Mouse (Mus musculus) heart, embryonic 11.5 days (tissue): ENCODE data around the gene Fam198a. TPM values are rescaled to one million over a fixed set of nuclear protein-coding genes. Genes with fewer than 3 reads are reported as not detected.

ENCODE experiments used
- ATAC-seq: fragments of 200-750 bp; cut with Nextera tagmentation; replicated peaks from 2 replicates; pipeline ENCODE4 v1.8.0; 2017; ENCODE audit warnings: moderate library complexity; ENCODE audit not compliant: insufficient number of reproducible peaks, low FRiP score, low TSS enrichment
- H3K27ac ChIP-seq: fragments of 300-500 bp; sonication (generic); 2 replicates; pipeline ENCODE4 v1.5.1; 2014; ENCODE audit warnings: mild to moderate bottlenecking, low read depth, low read length
- H3K27me3 ChIP-seq: fragments of 300-500 bp; sonication (generic); 2 replicates; pipeline ENCODE4 v1.6.1; 2014; ENCODE audit warnings: mild to moderate bottlenecking, low read length, mixed read lengths; ENCODE audit not compliant: control insufficient read depth, insufficient read depth
- H3K36me3 ChIP-seq: fragments of 300-500 bp; sonication (generic); 2 replicates; pipeline ENCODE4 v1.6.1; 2014; ENCODE audit warnings: mild to moderate bottlenecking, low read length, moderate library complexity, mixed read lengths; ENCODE audit not compliant: control insufficient read depth, insufficient read depth
- H3K4me1 ChIP-seq: fragments of 300-500 bp; sonication (generic); 2 replicates; pipeline ENCODE4 v1.6.1; 2014; ENCODE audit warnings: low read length; ENCODE audit not compliant: control insufficient read depth, insufficient read depth
- H3K4me2 ChIP-seq: fragments of 300-500 bp; sonication (generic); 2 replicates; pipeline ENCODE4 v1.6.1; 2014; ENCODE audit warnings: mild to moderate bottlenecking, moderate library complexity
- H3K4me3 ChIP-seq: fragments of 300-500 bp; sonication (generic); 2 replicates; pipeline ENCODE4 v1.5.1; 2014; ENCODE audit warnings: low read depth, low read length
- H3K9ac ChIP-seq: fragments of 300-500 bp; sonication (generic); 2 replicates; pipeline ENCODE4 v1.6.1; 2014; ENCODE audit warnings: mild to moderate bottlenecking, low read depth, low read length, moderate library complexity
- H3K9me3 ChIP-seq: fragments of 300-500 bp; sonication (generic); replicated peaks from 2 replicates; pipeline ENCODE4 v1.6.1; 2016; ENCODE audit warnings: low read length; ENCODE audit not compliant: control insufficient read depth
- WGBS: fragments of 180-500 bp; shearing (Covaris S2); extraction: QIAGEN DNeasy Blood & Tissue Kit; methylation state at CpG from one replicate; pipeline ENCODE4 v1.1.7; 2014; ENCODE audit not compliant: insufficient replicate concordance; 5-methylcytosine and 5-hydroxymethylcytosine counted together
- polyA plus RNA-seq: library from polyadenylated mRNA; unstranded; fragments of >200 nt; fragmentation: Nextera tagmentation; extraction: Ambion mirVana; gene quantifications from 2 replicates; pipeline ENCODE4 v1.2.1, GENCODE M21; 2014

Gene Fam198a
- polyA plus RNA-seq, 1 experiment from 2014 or later: 0.44 TPM

DNA sequence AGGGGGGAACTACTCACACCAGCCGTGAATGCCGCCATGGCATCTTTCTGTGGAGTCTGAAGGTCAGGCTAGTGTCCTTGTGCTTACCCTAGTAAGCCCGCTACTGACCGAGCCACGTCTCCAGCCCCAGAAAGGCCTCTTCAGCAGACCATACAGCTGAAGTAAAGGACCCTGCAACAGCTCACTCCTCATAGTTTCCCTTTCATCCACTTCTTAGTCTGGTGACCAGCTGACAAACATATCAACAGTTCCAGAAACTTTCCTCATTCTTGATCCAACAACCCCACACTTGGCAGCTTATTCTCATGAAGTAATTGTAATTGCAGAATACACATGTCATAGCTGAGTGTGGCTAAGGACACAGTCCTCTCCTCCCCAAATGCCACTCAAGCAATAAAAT lies 73.1 kb downstream of the Fam198a start:
- Histone ChIP-seq H3K27me3 (no peaks in the 10 kb centered on the region), H3K4me1 (peaks cover 26% of the 10 kb centered on the region), H3K4me2 (no peak overlapping the region), H3K27ac (peak overlapping the region; percentile 47), H3K9me3 (no peaks in the 10 kb centered on the region), H3K4me3 (no peak overlapping the region), H3K36me3 (no peaks in the 10 kb centered on the region), H3K9ac (no peak overlapping the region)
- no peak for ATAC-seq
- WGBS: 57% methylated on average over 5 of the region's 5 CpGs

DNA sequence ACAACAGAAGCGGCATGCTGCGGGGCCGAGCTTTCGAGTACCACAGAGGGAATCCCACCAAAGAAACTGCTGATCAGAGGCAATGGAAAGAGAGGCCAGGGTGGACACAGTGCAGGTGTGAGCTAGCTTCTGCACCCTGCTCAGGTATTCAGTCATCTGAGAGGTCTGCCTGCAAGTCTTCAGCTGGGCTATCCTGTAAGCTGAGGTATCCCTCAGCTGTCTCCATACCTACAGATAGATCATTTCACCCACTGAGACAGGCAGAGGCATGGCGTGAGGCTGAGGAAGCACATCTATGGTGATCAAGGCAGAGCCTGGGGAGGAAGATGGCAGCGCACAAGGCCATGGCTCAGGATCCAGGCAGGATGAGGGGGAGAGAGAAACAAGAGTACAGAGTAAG lies 73.6 kb downstream of the Fam198a start:
- Histone ChIP-seq H3K4me1 (peaks cover 22% of the 10 kb centered on the region), H3K4me2 (no peak overlapping the region)

GRCm38 (mm10) chr9:122025855-122026590 lies 75.2 kb downstream of the Fam198a start:
- Histone ChIP-seq H3K27me3 (no peaks in the 10 kb centered on the region), H3K4me3 (no peak overlapping the region), H3K27ac (no peak overlapping the region), H3K4me1 (peaks cover 22% of the 10 kb centered on the region), H3K9me3 (no peaks in the 10 kb centered on the region), H3K9ac (no peak overlapping the region), H3K4me2 (no peak overlapping the region), H3K36me3 (no peaks in the 10 kb centered on the region)
- ATAC-seq: no peak
- 72% methylated on average over 7 of the region's 7 CpGs for WGBS

More for the DNA sequence above, 73.6 kb downstream of the Fam198a start:
- Histone ChIP-seq H3K27me3 (no peaks in the 10 kb centered on the region), H3K9me3 (no peaks in the 10 kb centered on the region), H3K9ac (0 out of 2 replicates have a peak overlapping the region, but pooled peaks have one; percentile 1), H3K4me3 (no peak overlapping the region), H3K27ac (no peak overlapping the region), H3K36me3 (no peaks in the 10 kb centered on the region)
- 84% methylated on average over 6 of the region's 6 CpGs for WGBS
- ATAC-seq: no peak

DNA sequence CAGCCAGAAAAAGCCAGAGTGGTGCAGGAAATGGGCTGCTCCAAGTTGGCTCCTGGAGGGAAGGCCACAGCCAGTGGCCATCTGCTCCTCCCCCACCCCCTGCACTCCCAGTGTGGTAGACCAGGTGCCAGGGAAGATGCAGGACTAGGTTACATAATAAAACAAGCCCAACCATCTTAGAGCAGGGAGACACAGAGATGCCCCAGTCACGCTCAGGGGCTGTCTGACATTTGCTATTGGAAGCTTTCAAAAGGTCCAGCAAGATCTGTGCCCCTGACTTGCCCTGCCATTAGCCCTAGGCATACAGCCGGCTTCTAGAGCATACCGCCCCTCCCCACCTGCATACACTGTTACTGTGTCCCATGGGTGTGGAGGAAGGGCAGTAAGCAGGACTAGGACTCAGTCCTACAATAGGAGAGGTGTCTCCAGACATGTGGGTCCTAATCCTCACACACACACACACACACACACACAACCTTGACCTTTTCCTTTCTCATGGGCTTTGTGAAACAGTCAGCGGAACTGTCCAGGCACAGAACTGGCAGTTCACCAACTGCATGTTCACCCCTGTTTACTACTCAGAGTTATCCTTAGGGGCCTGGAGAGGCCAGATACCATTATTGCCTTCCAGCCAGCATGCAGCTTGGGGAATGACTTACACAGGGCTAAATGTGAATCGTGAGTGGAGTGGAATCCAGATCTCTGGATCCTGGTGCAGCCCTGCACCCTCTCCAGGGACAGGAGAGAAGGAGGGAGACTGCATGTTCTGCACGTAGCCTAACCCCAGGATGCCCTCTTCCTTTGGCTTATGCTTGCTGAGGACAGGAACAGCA lies 76.5 kb downstream of the Fam198a start:
- Histone ChIP-seq H3K36me3 (no peaks in the 10 kb centered on the region), H3K4me1 (peaks cover 22% of the 10 kb centered on the region), H3K27ac (peak overlapping the region; percentile 6), H3K9me3 (no peaks in the 10 kb centered on the region), H3K4me3 (no peak overlapping the region), H3K27me3 (no peaks in the 10 kb centered on the region), H3K4me2 (no peak overlapping the region), H3K9ac (no peak overlapping the region)
- WGBS: 67% methylated on average over 6 of the region's 6 CpGs
- no peak for ATAC-seq

DNA sequence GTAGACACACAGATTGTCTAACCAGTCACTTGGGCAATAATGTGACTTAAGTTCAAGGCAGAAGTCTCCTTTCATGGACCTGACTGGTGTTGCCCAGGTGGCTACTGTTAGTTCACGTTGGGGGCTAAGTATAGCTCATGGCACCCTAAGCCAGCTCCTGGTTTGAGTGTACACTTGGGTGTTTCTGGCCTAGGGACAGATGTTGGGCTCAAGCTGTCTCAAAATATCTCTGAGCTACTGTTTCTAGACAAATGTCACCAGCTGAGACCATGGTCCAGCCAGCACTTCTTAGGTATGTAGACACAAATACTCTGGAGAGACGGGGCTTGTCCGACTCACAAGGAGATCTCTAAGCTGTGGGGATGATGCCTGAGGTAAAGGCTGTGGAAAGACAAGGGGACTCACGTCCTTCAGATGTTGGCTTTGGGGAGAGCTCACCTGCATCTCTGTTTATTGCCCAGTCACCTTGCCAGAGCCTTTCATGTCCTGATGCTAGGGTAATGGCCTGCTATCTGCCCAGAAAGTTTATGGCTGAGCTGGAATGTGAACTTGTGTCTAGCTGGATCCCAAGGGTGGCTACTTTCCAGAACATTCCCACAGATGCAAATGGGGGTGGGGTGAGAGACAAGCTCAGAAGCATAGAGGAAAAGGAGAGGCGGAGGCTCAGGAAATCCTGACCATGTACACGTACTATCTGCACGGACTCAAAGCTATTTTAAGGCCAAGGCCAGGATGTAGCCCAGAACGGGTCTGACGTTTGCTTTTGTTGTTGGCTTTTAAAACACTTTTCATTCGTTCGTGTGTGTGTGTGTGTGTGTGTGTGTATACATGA lies 77.3 kb downstream of the Fam198a start:
- Histone ChIP-seq H3K36me3 (no peaks in the 10 kb centered on the region), H3K27me3 (no peaks in the 10 kb centered on the region), H3K9ac (no peak overlapping the region), H3K27ac (peak overlapping the region; percentile 6), H3K4me3 (no peak overlapping the region), H3K4me2 (no peak overlapping the region), H3K4me1 (peaks cover 22% of the 10 kb centered on the region), H3K9me3 (no peaks in the 10 kb centered on the region)
- WGBS: 50% methylated on average over 11 of the region's 11 CpGs
- ATAC-seq: peak; percentile 43; the same call in 1 of the 2 replicates

DNA sequence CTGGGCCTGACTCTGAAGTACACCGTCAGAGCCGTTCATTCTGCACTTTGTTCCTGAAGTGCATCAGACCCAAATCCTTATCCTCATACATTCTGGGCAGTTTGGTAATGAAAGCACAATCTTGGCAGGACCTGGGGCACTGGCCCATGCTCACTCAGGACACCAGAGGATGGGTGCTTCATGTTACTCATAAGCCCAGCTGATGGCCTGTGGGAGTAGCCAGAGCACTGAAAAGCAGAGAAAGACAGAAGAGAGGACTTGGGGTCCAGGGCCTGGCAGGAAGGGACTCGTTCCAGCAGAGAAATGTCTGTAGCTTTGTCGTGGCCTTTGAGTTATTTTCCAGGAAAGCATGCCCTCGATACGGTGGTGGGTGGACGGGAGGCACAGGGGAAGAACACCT lies 79.0 kb downstream of the Fam198a start:
- WGBS: 87% methylated on average over 7 of the region's 7 CpGs
- Histone ChIP-seq H3K9ac (no peak overlapping the region), H3K4me2 (no peak overlapping the region), H3K27ac (no peak overlapping the region), H3K4me3 (no peak overlapping the region), H3K4me1 (peaks cover 24% of the 10 kb centered on the region), H3K36me3 (no peaks in the 10 kb centered on the region), H3K9me3 (no peaks in the 10 kb centered on the region), H3K27me3 (no peaks in the 10 kb centered on the region)
- ATAC-seq: no peak

Other genes starting within 250 kb of the Fam198a start
- 4.3 and 4.8 TPM in 2 replicates for gene Sec22c, start 245.5 kb upstream of the Fam198a start, polyA plus RNA-seq
- gene Ss18l2, start 240.7 kb upstream of the Fam198a start, polyA plus RNA-seq: 153 and 161 TPM in 2 replicates
- 46.8 and 64.6 TPM in 2 replicates for gene Nktr, start 231.8 kb upstream of the Fam198a start, polyA plus RNA-seq
- 7.1 and 7.8 TPM in 2 replicates for gene Zfp651, start 191.7 kb upstream of the Fam198a start, polyA plus RNA-seq
- gene Klhl40, start 173.4 kb upstream of the Fam198a start, polyA plus RNA-seq: 0.59 and 0.84 TPM in 2 replicates
- 3.6 and 4.8 TPM in 2 replicates for gene Hhatl, start 158.5 kb upstream of the Fam198a start, polyA plus RNA-seq
- 0.23 TPM in 1 of 2 replicates, not detected in the other for gene Ccdc13, start 111.5 kb upstream of the Fam198a start, polyA plus RNA-seq
- 241 and 243 TPM in 2 replicates for gene Higd1a, start 92.6 kb upstream of the Fam198a start, polyA plus RNA-seq
- 0.10 TPM in 1 of 2 replicates, not detected in the other for gene Ackr2, start 52.6 kb upstream of the Fam198a start, polyA plus RNA-seq
- not detected in 2 replicates for gene Cyp8b1, start 34.7 kb upstream of the Fam198a start, polyA plus RNA-seq
- gene Pomgnt2, start 46.1 kb downstream of the Fam198a start, polyA plus RNA-seq: 8.8 and 10.6 TPM in 2 replicates
- 30.6 and 32.9 TPM in 2 replicates for gene Snrk, start 166.3 kb downstream of the Fam198a start, polyA plus RNA-seq